Mouse (Mus musculus) kidney, embryonic 14.5 days (tissue): Measurements from ENCODE around the gene Hist1h2bg. TPM values are rescaled to one million over a fixed set of nuclear protein-coding genes. Genes with fewer than 3 reads are reported as not detected.
A peak's percentile ranks its signal among the peaks of the same experiment; 100 is the strongest.
"Not testable (repeated sequence)": the region's sequence is repeated elsewhere in the genome, so short reads cannot be mapped to it uniquely, and the experiment has no call there.

Source experiments
- ATAC-seq: fragments of 200-750 bp; cut with Nextera tagmentation; 2 replicates; pipeline ENCODE4 v1.8.0; 2017; ENCODE audit warnings: moderate number of reproducible peaks, mild to moderate bottlenecking, moderate TSS enrichment, moderate library complexity; ENCODE audit not compliant: low FRiP score, low TSS enrichment
- H3K27ac ChIP-seq: fragments of 300-500 bp; sonication (generic); 2 replicates; pipeline ENCODE4 v1.5.1; 2014; ENCODE audit warnings: low read depth, mild to moderate bottlenecking, low read length, moderate library complexity, mixed read lengths
- H3K27me3 ChIP-seq: fragments of 300-500 bp; sonication (generic); 2 replicates; pipeline ENCODE4 v1.6.1; 2014; ENCODE audit warnings: mild to moderate bottlenecking, low read length; ENCODE audit not compliant: control insufficient read depth, insufficient read depth
- H3K36me3 ChIP-seq: fragments of 300-500 bp; sonication (generic); 2 replicates; pipeline ENCODE4 v1.6.1; 2014; ENCODE audit warnings: low read length, mixed read lengths; ENCODE audit not compliant: control insufficient read depth, insufficient read depth
- H3K4me1 ChIP-seq: fragments of 300-500 bp; sonication (generic); 2 replicates; pipeline ENCODE4 v1.6.1; 2014; ENCODE audit warnings: low read length, mixed read lengths; ENCODE audit not compliant: control insufficient read depth, insufficient read depth
- H3K4me2 ChIP-seq: fragments of 300-500 bp; sonication (generic); replicated peaks from 2 replicates; pipeline ENCODE4 v1.6.1; 2014; ENCODE audit warnings: low read depth, mild to moderate bottlenecking, low read length
- H3K4me3 ChIP-seq: fragments of 300-500 bp; sonication (generic); 2 replicates; pipeline ENCODE4 v1.5.1; 2014; ENCODE audit warnings: mild to moderate bottlenecking, low read length
- H3K9ac ChIP-seq: fragments of 300-500 bp; sonication (generic); 2 replicates; pipeline ENCODE4 v1.6.1; 2014; ENCODE audit warnings: low read depth, mild to moderate bottlenecking, low read length, moderate library complexity
- H3K9me3 ChIP-seq: fragments of 300-500 bp; sonication (generic); 2 replicates; pipeline ENCODE4 v1.6.1; 2016; ENCODE audit warnings: low read length; ENCODE audit not compliant: control insufficient read depth
- WGBS: fragments of 180-500 bp; shearing (Covaris S2); extraction: QIAGEN DNeasy Blood & Tissue Kit; methylation state at CpG from one replicate; pipeline ENCODE4 v1.1.7; 2014; 5-methylcytosine and 5-hydroxymethylcytosine counted together
- polyA plus RNA-seq: library from polyadenylated mRNA; unstranded; fragments of >200 nt; fragmentation: Nextera tagmentation; extraction: Ambion mirVana; gene quantifications from 2 replicates; pipeline ENCODE4 v1.2.1, GENCODE M21; 2014

Hist1h2bg gene
- polyA plus RNA-seq, 1 experiment from 2014 or later: 7.9 TPM

DNA sequence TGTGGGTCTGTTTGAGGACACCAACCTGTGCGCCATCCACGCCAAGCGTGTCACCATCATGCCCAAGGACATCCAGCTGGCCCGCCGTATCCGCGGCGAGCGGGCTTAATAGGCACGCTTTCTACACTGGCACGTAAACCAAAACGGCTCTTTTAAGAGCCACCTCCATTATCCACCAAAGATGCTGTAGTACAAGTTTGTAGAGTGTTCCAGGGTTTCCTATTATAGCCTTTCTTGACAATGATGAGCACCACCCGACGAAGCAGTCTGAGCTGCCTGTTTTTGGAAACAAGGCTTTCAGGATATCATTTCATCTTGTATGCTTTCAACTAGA, 26.4 kb upstream of the Hist1h2bg start:
- not testable (repeated sequence) for H3K4me2 ChIP-seq, H3K4me1 ChIP-seq, H3K9me3 ChIP-seq, H3K36me3 ChIP-seq, ATAC-seq, H3K27me3 ChIP-seq
- WGBS: 0% methylated on average over 11 of the region's 14 CpGs
- Histone ChIP-seq H3K9ac (peak overlapping the region; percentile 69; the same call in 1 of the 2 replicates), H3K4me3 (peak overlapping the region; percentile 46), H3K27ac (peak overlapping the region; percentile 89; the same call in 1 of the 2 replicates)

DNA sequence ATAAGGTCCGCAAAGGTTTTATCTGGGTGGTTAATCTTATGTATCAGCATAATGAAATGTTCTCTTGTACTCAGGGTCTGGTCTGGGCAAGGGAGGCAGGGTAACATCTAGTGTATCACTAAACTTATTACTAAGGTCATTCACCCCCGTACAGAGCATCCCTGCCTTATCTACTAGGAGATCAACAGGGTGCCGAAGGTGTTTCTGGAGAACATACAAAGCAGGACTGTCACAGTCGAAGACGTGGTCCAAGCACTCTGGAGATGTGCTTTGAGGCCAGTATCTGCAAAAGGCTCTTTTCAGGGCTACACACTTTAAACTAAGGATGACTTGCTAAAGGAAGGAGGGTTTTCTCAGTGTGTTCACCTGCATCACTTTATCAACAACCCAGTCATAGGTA, 24.5 kb upstream of the Hist1h2bg start:
- Histone ChIP-seq H3K27ac (peak overlapping the region; percentile 32; the same call in 1 of the 2 replicates), H3K36me3 (no peaks in the 10 kb centered on the region), H3K4me3 (no peak overlapping the region), H3K4me2 (no peak overlapping the region), H3K27me3 (no peaks in the 10 kb centered on the region), H3K9me3 (no peaks in the 10 kb centered on the region), H3K4me1 (peaks cover 2% of the 10 kb centered on the region; the same call in 1 of the 2 replicates), H3K9ac (no peak overlapping the region)
- ATAC-seq: no peak
- WGBS: 71% methylated on average over 5 of the region's 5 CpGs

DNA sequence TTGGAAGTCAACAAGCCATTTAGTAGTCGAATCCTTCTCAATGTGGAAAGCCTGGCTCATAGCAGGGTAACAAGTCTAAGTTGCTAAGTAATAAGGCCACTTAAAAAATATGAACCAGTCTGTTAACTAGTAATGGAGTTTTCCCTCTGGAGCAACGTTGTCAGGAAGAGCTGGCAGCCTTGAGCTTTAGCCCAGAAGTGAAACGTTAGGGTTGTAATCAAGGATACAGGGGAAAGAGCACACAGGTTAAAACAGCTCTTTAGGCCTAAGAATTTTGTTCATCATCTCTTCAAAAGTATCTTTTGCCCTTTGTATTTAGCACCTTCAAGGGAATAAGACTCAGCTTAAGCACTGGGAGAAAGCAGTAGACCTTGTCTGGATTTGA, 20.4 kb upstream of the Hist1h2bg start:
- Histone ChIP-seq H3K27ac (peak overlapping the region; percentile 90), H3K27me3 (no peaks in the 10 kb centered on the region), H3K9ac (peak overlapping the region; percentile 55), H3K9me3 (no peaks in the 10 kb centered on the region), H3K36me3 (no peaks in the 10 kb centered on the region), H3K4me2 (peak overlapping the region; percentile 55), H3K4me3 (peak overlapping the region; percentile 42), H3K4me1 (peaks cover 9% of the 10 kb centered on the region; the same call in 1 of the 2 replicates)
- ATAC-seq: no peak
- 2% methylated on average over 3 of the region's 3 CpGs for WGBS

DNA sequence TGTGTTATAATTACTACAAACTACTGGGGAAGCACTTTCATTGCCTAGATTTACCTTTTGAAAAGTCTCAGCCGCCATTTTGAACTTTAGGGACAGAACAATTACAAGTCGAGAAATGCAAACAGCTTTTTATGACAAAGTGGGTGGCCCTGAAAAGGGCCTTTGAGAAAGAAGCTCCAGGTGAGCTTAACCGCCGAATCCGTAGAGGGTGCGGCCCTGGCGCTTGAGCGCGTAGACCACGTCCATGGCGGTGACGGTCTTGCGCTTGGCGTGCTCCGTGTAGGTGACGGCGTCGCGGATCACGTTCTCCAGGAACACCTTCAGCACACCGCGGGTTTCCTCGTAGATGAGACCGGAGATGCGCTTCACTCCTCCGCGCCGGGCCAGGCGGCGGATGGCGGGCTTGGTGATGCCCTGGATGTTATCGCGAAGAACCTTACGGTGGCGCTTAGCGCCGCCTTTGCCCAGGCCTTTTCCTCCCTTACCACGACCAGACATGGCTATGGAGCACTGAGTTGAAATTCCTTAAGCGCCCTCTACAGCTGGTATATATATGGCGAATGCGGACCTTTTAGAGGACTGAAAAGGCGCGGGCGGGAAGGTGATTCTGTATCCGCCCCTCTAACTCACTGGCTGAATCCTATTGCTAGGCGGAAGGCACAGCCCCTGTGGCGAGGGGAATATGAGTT, 19.9 kb upstream of the Hist1h2bg start, which contains the start of gene Hist1h4f:
TSS of gene Hist1h4f (minus strand) at position 503 of the 689 bp plus-strand sequence.
- under 1% methylated on average over 45 of the region's 47 CpGs for WGBS
- H3K27me3 ChIP-seq, H3K36me3 ChIP-seq, H3K9me3 ChIP-seq, H3K4me1 ChIP-seq: not testable (repeated sequence)
- Histone ChIP-seq H3K9ac (peak within 1 kb of the TSS; percentile 55), H3K4me3 (peak within 1 kb of the TSS; percentile 42), H3K27ac (peak within 1 kb of the TSS; percentile 90), H3K4me2 (peak within 1 kb of the TSS; percentile 55)
- peak; percentile 88 for ATAC-seq

DNA sequence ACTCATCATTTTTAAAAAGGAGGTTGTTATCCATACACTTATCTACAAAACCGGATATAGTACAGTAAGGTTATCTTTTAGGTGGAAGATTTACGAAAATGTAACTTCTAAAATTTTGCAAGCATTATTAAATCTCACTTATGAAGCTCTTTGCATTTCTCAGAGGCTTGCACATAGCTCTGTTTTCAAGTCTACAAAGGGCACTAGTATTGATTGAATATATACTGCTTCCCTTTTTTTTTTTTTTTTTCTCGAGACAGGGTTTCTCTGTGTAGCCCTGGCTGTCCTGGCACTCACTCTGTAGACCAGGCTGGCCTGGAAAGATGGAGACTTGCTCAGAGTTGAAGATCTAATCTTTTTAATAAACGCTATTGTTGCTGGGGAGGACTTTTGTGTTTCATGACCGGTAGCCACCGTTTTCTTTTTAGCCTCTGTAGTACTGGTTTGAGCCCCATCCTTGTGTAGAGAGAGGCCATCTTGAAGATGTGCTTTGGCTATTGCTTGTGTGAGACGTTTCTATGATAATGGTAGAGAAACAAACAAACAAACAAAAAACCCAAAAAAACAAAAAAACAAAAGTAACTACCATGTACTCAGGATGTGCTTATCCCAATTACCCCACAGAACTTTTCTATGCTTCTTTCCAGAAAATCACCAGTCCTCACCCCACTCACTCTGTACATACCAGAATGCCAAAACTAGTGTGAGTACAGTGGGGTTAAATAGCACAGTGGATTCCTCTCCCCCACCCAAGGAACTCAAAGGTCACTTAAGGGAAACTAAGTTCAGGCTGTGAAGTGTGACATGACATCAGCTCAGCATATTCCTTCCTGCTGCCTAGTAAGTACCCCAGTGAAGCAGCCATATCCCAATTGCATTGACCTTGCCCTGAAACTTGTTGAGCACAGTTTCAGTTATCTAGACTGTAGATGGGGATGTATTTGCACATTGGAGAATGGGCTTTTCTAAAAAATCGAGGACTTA, 19.0 kb upstream of the Hist1h2bg start:
- Histone ChIP-seq H3K36me3 (no peaks in the 10 kb centered on the region), H3K9me3 (no peaks in the 10 kb centered on the region), H3K27me3 (no peaks in the 10 kb centered on the region), H3K9ac (peak overlapping the region; percentile 55; the same call in 1 of the 2 replicates), H3K4me1 (peaks cover 13% of the 10 kb centered on the region; the same call in 1 of the 2 replicates), H3K4me3 (peak overlapping the region; percentile 42), H3K27ac (peak overlapping the region; percentile 90), H3K4me2 (peak overlapping the region; percentile 55)
- ATAC-seq: no peak
- WGBS: 54% methylated on average over 8 of the region's 8 CpGs

DNA sequence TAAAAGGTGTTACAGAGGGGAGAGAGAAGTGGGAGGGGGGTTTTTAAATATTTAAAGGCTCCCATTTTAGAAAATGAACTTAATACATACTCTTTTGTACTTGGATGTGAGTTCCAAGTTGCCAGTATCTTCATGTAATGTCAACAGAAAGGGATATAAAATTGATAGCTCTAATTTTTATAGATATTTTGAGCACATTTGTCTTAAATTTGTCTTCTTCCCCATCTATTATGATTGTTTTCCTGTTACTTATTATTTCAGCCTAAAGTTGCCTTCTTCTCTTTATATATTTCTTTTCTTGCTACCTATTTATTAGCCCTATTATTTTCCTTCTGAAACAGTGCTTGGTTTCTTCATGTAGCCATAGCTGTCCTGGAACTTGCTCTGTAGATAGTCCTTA, 18.2 kb upstream of the Hist1h2bg start, which contains the start of gene Hist1h1d:
TSS of gene Hist1h1d (plus strand) at position 301 of the 400 bp plus-strand sequence.
- H3K4me3 ChIP-seq: no peak within 1 kb of the TSS
- peak within 1 kb of the TSS; percentile 55; the same call in 1 of the 2 replicates for H3K9ac ChIP-seq

DNA sequence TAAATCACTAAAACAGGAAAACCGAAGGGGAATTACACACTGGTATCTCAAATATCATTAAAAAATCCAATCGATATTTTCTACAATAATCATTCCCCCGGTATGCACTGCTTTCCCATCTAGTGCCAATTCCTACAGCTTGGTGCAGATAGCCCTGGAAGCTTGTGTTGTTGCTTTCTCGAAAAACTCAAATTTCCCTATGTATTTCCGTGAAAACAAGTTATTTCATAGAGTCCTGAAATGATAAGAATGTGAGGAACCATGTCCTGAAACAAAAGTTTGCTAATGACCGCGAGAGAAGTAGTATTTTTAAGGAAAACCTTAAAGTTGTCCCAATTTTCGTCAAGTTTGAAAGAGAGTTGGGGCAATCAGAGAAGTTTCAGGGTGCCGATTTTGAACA, 16.8 kb upstream of the Hist1h2bg start:
- Histone ChIP-seq H3K4me1 (peaks cover 13% of the 10 kb centered on the region; the same call in 1 of the 2 replicates), H3K4me3 (peak overlapping the region; percentile 68; the same call in 1 of the 2 replicates), H3K27me3 (no peaks in the 10 kb centered on the region), H3K27ac (peak overlapping the region; percentile 100), H3K4me2 (peak overlapping the region; percentile 94), H3K9ac (peak overlapping the region; percentile 96), H3K36me3 (no peaks in the 10 kb centered on the region), H3K9me3 (no peaks in the 10 kb centered on the region)
- no peak for ATAC-seq
- 25% methylated on average over 9 of the region's 9 CpGs for WGBS

More for the DNA sequence above, 18.2 kb upstream of the Hist1h2bg start, which contains the start of gene Hist1h1d:
- Histone ChIP-seq H3K27me3 (no peaks in the 10 kb centered on the region), H3K9me3 (no peaks in the 10 kb centered on the region), H3K4me2 (peak within 1 kb of the TSS; percentile 55), H3K4me1 (peaks cover 13% of the 10 kb centered on the region; the same call in 1 of the 2 replicates), H3K27ac (peak within 1 kb of the TSS; percentile 100), H3K36me3 (no peaks in the 10 kb centered on the region)
- ATAC-seq: no peak

DNA sequence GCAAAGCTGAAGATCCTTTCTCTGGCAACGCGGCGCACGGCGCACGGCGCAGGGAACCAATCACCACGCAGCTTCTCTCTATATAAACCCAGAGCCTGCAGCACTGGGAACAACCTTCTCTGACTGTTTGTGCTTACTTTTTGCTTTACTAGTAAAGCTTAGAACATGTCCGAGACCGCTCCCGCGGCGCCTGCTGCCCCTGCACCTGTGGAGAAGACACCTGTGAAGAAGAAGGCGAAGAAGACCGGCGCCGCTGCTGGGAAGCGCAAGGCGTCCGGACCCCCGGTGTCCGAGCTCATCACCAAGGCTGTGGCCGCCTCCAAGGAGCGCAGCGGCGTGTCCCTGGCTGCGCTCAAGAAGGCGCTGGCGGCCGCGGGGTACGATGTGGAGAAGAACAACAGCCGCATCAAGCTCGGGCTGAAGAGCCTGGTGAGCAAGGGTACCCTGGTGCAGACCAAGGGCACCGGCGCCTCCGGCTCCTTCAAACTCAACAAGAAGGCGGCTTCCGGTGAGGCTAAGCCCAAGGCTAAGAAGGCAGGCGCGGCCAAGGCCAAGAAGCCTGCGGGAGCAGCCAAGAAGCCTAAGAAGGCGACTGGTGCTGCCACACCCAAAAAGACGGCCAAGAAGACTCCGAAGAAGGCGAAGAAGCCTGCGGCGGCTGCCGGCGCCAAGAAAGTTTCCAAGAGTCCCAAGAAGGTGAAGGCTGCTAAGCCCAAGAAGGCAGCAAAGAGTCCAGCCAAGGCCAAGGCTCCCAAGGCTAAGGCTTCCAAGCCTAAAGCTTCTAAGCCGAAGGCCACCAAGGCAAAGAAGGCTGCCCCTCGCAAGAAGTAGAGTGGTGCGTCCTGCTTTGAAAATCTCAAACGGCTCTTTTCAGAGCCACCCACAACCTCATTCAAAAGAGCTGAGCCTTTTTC, 16.0 kb upstream of the Hist1h2bg start:
- peak overlapping the region; percentile 96 for H3K9ac ChIP-seq
- H3K27ac ChIP-seq: peak overlapping the region; percentile 100
- peak; percentile 94 for ATAC-seq
- H3K4me2 ChIP-seq: peak overlapping the region; percentile 94
- H3K9me3 ChIP-seq: no peaks in the 10 kb centered on the region
- peaks cover 13% of the 10 kb centered on the region; the same call in 1 of the 2 replicates for H3K4me1 ChIP-seq
- H3K4me3 ChIP-seq: peak overlapping the region; percentile 68
- H3K36me3 ChIP-seq: no peaks in the 10 kb centered on the region
- no peaks in the 10 kb centered on the region for H3K27me3 ChIP-seq
- WGBS: under 1% methylated on average over 54 of the region's 54 CpGs
